Mouse (Mus musculus) hindbrain, postnatal 0 days (tissue): ENCODE results near the gene Rab21. TPM values are rescaled to one million over a fixed set of nuclear protein-coding genes. Genes with fewer than 3 reads are reported as not detected.

Experiments used
- ATAC-seq: fragments of 200-750 bp; cut with Nextera tagmentation; 2 replicates; pipeline ENCODE4 v1.8.0; 2017; ENCODE audit warnings: mild to moderate bottlenecking, moderate TSS enrichment, moderate library complexity
- DNase-seq: peaks from one replicate; pipeline ENCODE4 v3.0.0-alpha.2; 2015; ENCODE audit warnings: low spot score
- H3K27ac ChIP-seq: fragments of 300-500 bp; sonication (generic); 2 replicates; pipeline ENCODE4 v1.5.1; 2014; ENCODE audit warnings: mild to moderate bottlenecking
- H3K27me3 ChIP-seq: fragments of 300-500 bp; sonication (generic); 2 replicates; pipeline ENCODE4 v1.6.1; 2014; ENCODE audit warnings: low read length, mixed read lengths; ENCODE audit not compliant: insufficient read depth
- H3K36me3 ChIP-seq: fragments of 300-500 bp; sonication (generic); 2 replicates; pipeline ENCODE4 v1.6.1; 2014; ENCODE audit warnings: low read length, mixed read lengths; ENCODE audit not compliant: insufficient read depth
- H3K4me1 ChIP-seq: fragments of 300-500 bp; sonication (generic); 2 replicates; pipeline ENCODE4 v1.6.1; 2014; ENCODE audit warnings: antibody characterized with exemption, low read length, mixed read lengths; ENCODE audit not compliant: insufficient read depth
- H3K4me2 ChIP-seq: fragments of 300-500 bp; sonication (generic); 2 replicates; pipeline ENCODE4 v1.6.1; 2014; ENCODE audit warnings: low read depth, mild to moderate bottlenecking, low read length, moderate library complexity, mixed read lengths
- H3K4me3 ChIP-seq: fragments of 300-500 bp; sonication (generic); 2 replicates; pipeline ENCODE4 v1.5.1; 2014; ENCODE audit warnings: low read length
- H3K9ac ChIP-seq: fragments of 300-500 bp; sonication (generic); replicated peaks from 2 replicates; pipeline ENCODE4 v1.6.1; 2014; ENCODE audit warnings: mild to moderate bottlenecking, low read length, moderate library complexity, mixed read lengths
- H3K9me3 ChIP-seq: fragments of 300-500 bp; sonication (generic); 2 replicates; pipeline ENCODE4 v1.6.1; 2016; ENCODE audit warnings: low read length, mixed read lengths
- CTCF ChIP-seq: IDR thresholded peaks from 2 replicates; pipeline ENCODE4 v1.5.1; 2016; ENCODE audit warnings: antibody characterized with exemption, control low read depth, low read depth
- WGBS: fragments of 180-500 bp; shearing (Covaris S2); extraction: QIAGEN DNeasy Blood & Tissue Kit; methylation state at CpG from one replicate; pipeline ENCODE4 v1.1.7; 2014; 5-methylcytosine and 5-hydroxymethylcytosine counted together
- polyA plus RNA-seq: library from polyadenylated mRNA; unstranded; fragments of >200 nt; fragmentation: Nextera tagmentation; extraction: Ambion mirVana; gene quantifications from 2 replicates; pipeline ENCODE4 v1.2.1, GENCODE M21; 2015
- total RNA-seq: library from RNA; depleted of rRNA; stranded (reverse); fragments of >200 nt; gene quantifications from 2 replicates; pipeline ENCODE4 v1.2.3, GENCODE M21; 2014; rRNA removed

Gene Rab21
- total RNA-seq: 24.8 and 27.1 TPM in 2 replicates
- 9.0 and 10.1 TPM in 2 replicates for polyA plus RNA-seq

- peak within 1 kb of the TSS; percentile 98 for H3K9ac ChIP-seq
- ATAC-seq: peak; percentile 96
- H3K36me3 ChIP-seq: no peaks in the 10 kb centered on the region
- H3K4me3 ChIP-seq: peak within 1 kb of the TSS; percentile 100
- peak; percentile 95 for DNase-seq
- TF ChIP-seq CTCF: no peak
- no peaks in the 10 kb centered on the region for H3K27me3 ChIP-seq
- peak within 1 kb of the TSS; percentile 81 for H3K4me2 ChIP-seq
- under 1% methylated on average over 44 of the region's 48 CpGs for WGBS
- no peaks in the 10 kb centered on the region for H3K9me3 ChIP-seq
- H3K4me1 ChIP-seq: peaks cover 18% of the 10 kb centered on the region
- H3K27ac ChIP-seq: peak within 1 kb of the TSS; percentile 99
Measured at GRCm38 (mm10) chr10:115315473-115316171, at the start of gene Rab21. Gene Rab21 (minus strand): TSS chr10:115315594.

GRCm38 (mm10) chr10:115363151-115363550, 47.8 kb upstream of the Rab21 start:
- DNase-seq (no peak), ATAC-seq (no peak)
- WGBS: 88% methylated on average over 4 of the region's 4 CpGs
- Histone ChIP-seq H3K4me2 (peak overlapping the region; percentile 82), H3K9me3 (no peaks in the 10 kb centered on the region), H3K4me1 (peaks cover 6% of the 10 kb centered on the region; the same call in 1 of the 2 replicates), H3K4me3 (no peak overlapping the region), H3K27me3 (no peaks in the 10 kb centered on the region), H3K27ac (no peak overlapping the region), H3K36me3 (no peaks in the 10 kb centered on the region), H3K9ac (no peak overlapping the region)
- no peak for TF ChIP-seq CTCF

GRCm38 (mm10) chr10:115362623-115362964, 47.2 kb upstream of the Rab21 start:
- no peak for ATAC-seq
- H3K4me2 ChIP-seq: peak overlapping the region; percentile 82
- DNase-seq: no peak
- H3K4me1 ChIP-seq: peaks cover 6% of the 10 kb centered on the region; the same call in 1 of the 2 replicates
- no peak for TF ChIP-seq CTCF
- no peaks in the 10 kb centered on the region for H3K36me3 ChIP-seq
- no peaks in the 10 kb centered on the region for H3K9me3 ChIP-seq
- no peaks in the 10 kb centered on the region for H3K27me3 ChIP-seq
- H3K9ac ChIP-seq: peak overlapping the region; percentile 49
- peak overlapping the region; percentile 61 for H3K4me3 ChIP-seq
- WGBS: 7% methylated on average over 9 of the region's 9 CpGs
- H3K27ac ChIP-seq: peak overlapping the region; percentile 89

GRCm38 (mm10) chr10:115361840-115362622, 46.6 kb upstream of the Rab21 start, which contains the start of gene Tmem19:
Gene Tmem19 (minus strand): TSS chr10:115362501.
- Histone ChIP-seq H3K27me3 (no peaks in the 10 kb centered on the region), H3K27ac (peak within 1 kb of the TSS; percentile 89), H3K36me3 (0 out of 2 replicates have a peak, but pooled peaks cover 1% of the 10 kb centered on the region), H3K9me3 (no peaks in the 10 kb centered on the region), H3K9ac (peak within 1 kb of the TSS; percentile 49), H3K4me2 (peak within 1 kb of the TSS; percentile 82), H3K4me3 (peak within 1 kb of the TSS; percentile 61), H3K4me1 (peaks cover 6% of the 10 kb centered on the region; the same call in 1 of the 2 replicates)
- DNase-seq (peak; percentile 99), ATAC-seq (peak; percentile 100)
- under 1% methylated on average over 57 of the region's 58 CpGs for WGBS
- no peak for TF ChIP-seq CTCF

- Histone ChIP-seq H3K9me3 (no peaks in the 10 kb centered on the region), H3K9ac (no peak overlapping the region), H3K4me2 (no peak overlapping the region), H3K4me3 (no peak overlapping the region), H3K27ac (no peak overlapping the region), H3K27me3 (no peaks in the 10 kb centered on the region), H3K4me1 (peaks cover 6% of the 10 kb centered on the region; the same call in 1 of the 2 replicates), H3K36me3 (peaks cover 8% of the 10 kb centered on the region; the same call in 1 of the 2 replicates)
- no peak for TF ChIP-seq CTCF
- ATAC-seq (no peak), DNase-seq (no peak)
- WGBS: 92% methylated on average over 7 of the region's 7 CpGs
Measured at GRCm38 (mm10) chr10:115359066-115359465, 43.7 kb upstream of the Rab21 start.

GRCm38 (mm10) chr10:115358216-115358919, 43.0 kb upstream of the Rab21 start:
- H3K4me1 ChIP-seq: peaks cover 6% of the 10 kb centered on the region; the same call in 1 of the 2 replicates
- H3K9me3 ChIP-seq: no peaks in the 10 kb centered on the region
- H3K27me3 ChIP-seq: no peaks in the 10 kb centered on the region
- no peak for DNase-seq
- no peak overlapping the region for H3K4me3 ChIP-seq
- H3K27ac ChIP-seq: no peak overlapping the region
- peaks cover 8% of the 10 kb centered on the region; the same call in 1 of the 2 replicates for H3K36me3 ChIP-seq
- no peak for ATAC-seq
- no peak for TF ChIP-seq CTCF
- 94% methylated on average over 17 of the region's 17 CpGs for WGBS
- H3K4me2 ChIP-seq: no peak overlapping the region
- H3K9ac ChIP-seq: no peak overlapping the region
